Mouse (Mus musculus) urinary bladder, adult 2 months (tissue): Measurements from ENCODE around the gene Ddi1. TPM values are rescaled to one million over a fixed set of nuclear protein-coding genes. Genes with fewer than 3 reads are reported as not detected.
"Not testable (repeated sequence)": the region's sequence is repeated elsewhere in the genome, so short reads cannot be mapped to it uniquely, and the experiment has no call there.

ENCODE experiments used
- DNase-seq: peaks from one replicate; pipeline ENCODE4 v3.0.0; 2022; ENCODE audit warnings: low spot score
- polyA plus RNA-seq: library from polyadenylated mRNA; depleted of rRNA; stranded (reverse); fragments of >200 nt; gene quantifications from 2 replicates; pipeline ENCODE4 v1.2.3, GENCODE M21; 2012; rRNA removed

Ddi1 gene
- not detected in 2 replicates for polyA plus RNA-seq

- DNase-seq, result no peak
Observed at GRCm38 (mm10) chr9:6269796-6270280, at the start of gene Ddi1. Ddi1 (minus strand) TSS chr9:6269846.

GRCm38 (mm10) chr9:6317114-6317513 is 47.5 kb upstream of the Ddi1 start:
- no peak for DNase-seq

GRCm38 (mm10) chr9:6305847-6306246 is 36.2 kb upstream of the Ddi1 start:
- DNase-seq, result no peak

- no peak for DNase-seq
Observed at GRCm38 (mm10) chr9:6304590-6304989, 34.9 kb upstream of the Ddi1 start.

GRCm38 (mm10) chr9:6302050-6302449 is 32.4 kb upstream of the Ddi1 start:
- no peak for DNase-seq

GRCm38 (mm10) chr9:6298547-6298946 is 28.9 kb upstream of the Ddi1 start:
- no peak for DNase-seq

GRCm38 (mm10) chr9:6289211-6289696 is 19.6 kb upstream of the Ddi1 start:
- DNase-seq, result no peak

GRCm38 (mm10) chr9:6286770-6287169 is 17.1 kb upstream of the Ddi1 start:
- no peak for DNase-seq

- no peak for DNase-seq
Observed at GRCm38 (mm10) chr9:6277526-6277925, 7.9 kb upstream of the Ddi1 start.

GRCm38 (mm10) chr9:6276395-6276794 is 6.7 kb upstream of the Ddi1 start:
- DNase-seq, result no peak

- no peak for DNase-seq
Observed at GRCm38 (mm10) chr9:6264820-6265219, 4.8 kb downstream of the Ddi1 start.

GRCm38 (mm10) chr9:6257072-6257471 is 12.6 kb downstream of the Ddi1 start:
- no peak for DNase-seq

- DNase-seq, result no peak
Observed at GRCm38 (mm10) chr9:6251990-6252389, 17.7 kb downstream of the Ddi1 start.

GRCm38 (mm10) chr9:6250320-6250719 is 19.3 kb downstream of the Ddi1 start:
- DNase-seq, result no peak

- DNase-seq, result not testable (repeated sequence)
Observed at GRCm38 (mm10) chr9:6235982-6236381, 33.7 kb downstream of the Ddi1 start.

- no peak for DNase-seq
Observed at GRCm38 (mm10) chr9:6217505-6217904, 52.1 kb downstream of the Ddi1 start.

GRCm38 (mm10) chr9:6212862-6213261 is 56.8 kb downstream of the Ddi1 start:
- no peak for DNase-seq

Other genes starting within 250 kb of the Ddi1 start
- 29.0 and 34.0 TPM in 2 replicates for gene Pdgfd, start 101.3 kb downstream of the Ddi1 start, polyA plus RNA-seq